Mouse (Mus musculus) CH12.LX (cell line): Measurements from ENCODE around the gene Arhgef2.

ENCODE experiments used
- CTCF ChIP-seq, 2 experiments: IDR thresholded peaks in 1 of 2; conservative IDR thresholded peaks in 1 of 2; 2 replicates each; pipeline ENCODE4 v1.5.1; 2011 to 2012; ENCODE audit warnings: low read depth in 2 of 2, low read length in 2 of 2, improper control_type of control experiment in 1 of 2, inconsistent platforms in 1 of 2, mild to moderate bottlenecking in 1 of 2, moderate library complexity in 1 of 2
- GABPA ChIP-seq: IDR thresholded peaks from 2 replicates; pipeline ENCODE4 v1.6.1; 2012; ENCODE audit warnings: low read depth, low read length, improper control_type of control experiment, inconsistent platforms; ENCODE audit not compliant: insufficient replicate concordance
- JUND ChIP-seq: conservative IDR thresholded peaks from 2 replicates; pipeline ENCODE4 v1.6.1; 2011; ENCODE audit warnings: low read depth, low read length, improper control_type of control experiment

DNA sequence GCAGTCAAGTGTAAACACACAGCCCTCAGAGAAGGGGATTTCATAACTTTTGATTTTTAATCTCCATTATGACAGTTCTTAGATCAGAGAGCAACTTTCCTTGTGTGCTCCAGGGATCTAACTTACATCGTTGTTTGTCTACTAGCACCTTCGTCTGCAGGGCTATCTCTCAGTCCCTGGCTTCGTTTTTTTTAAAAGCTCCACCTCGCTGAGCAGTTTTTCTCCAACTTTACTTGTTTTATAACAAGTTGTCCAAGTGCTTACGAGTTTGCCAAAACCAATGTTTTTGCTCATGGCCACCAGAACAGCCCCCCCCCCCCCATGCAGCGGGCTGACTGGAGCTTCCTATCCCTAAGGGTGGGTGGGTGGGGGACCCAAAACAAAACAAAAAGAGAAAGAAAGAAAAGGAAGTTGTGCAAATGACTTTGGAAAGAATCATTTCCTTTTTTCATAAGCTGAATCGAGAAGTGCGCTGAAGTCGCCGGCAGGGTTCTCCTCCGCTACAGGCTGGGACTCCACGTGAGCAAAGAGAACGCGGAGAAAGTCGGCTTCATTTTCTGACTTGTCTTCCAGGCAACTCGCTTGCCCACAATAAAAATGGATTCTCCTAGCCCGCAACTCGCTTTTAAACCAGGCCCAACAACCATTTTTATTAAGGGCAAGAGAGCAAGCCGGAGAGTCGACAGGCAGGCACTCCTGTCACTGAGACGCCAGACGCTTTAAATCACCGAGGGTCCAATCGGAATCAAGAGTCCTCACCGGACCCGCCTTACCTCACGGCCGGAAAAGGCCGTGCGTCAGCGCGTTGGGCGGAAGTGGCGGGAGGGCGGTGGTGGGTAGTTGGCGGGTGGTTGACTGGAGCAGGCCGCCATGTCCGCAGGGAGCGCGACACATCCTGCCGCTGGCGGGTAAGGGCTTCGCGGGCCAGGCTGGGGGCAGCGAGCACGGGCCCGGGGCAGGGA, 79.5 kb downstream of the Arhgef2 start, which contains the start of gene Khdc4:
- TF ChIP-seq JUND (no peak), CTCF (conservative IDR thresholded peaks at IDR 0.05 in 1 of 2, IDR thresholded peaks at IDR 0.05 in 1 of 2; ENCODE audit: low read depth in 2 of 2, low read length in 2 of 2) (no peak), GABPA (no peak)
